Mouse (Mus musculus): ENCODE data around the gene Olfr745. TPM values are rescaled to one million over a fixed set of nuclear protein-coding genes. Genes with fewer than 3 reads are reported as not detected.

The Olfr745 gene
- not detected in 2 replicates for polyA plus RNA-seq (2014; fragmentation: Nextera tagmentation; extraction: Ambion mirVana)

GRCm38 (mm10) chr14:50639088-50639487, at the start of gene Olfr745:
Gene Olfr745, plus strand, starts transcription at chr14:50639388.
- Histone ChIP-seq H3K27me3 (replicated peaks; ENCODE audit: control insufficient read depth, insufficient read depth, low read length) (no peaks in the 10 kb centered on the region), H3K9me3 (replicated peaks; ENCODE audit: control insufficient read depth, low read length) (no peaks in the 10 kb centered on the region), H3K4me3 (ENCODE audit: low read depth, low read length) (no peak within 1 kb of the TSS), H3K4me2 (ENCODE audit: low read length) (no peak within 1 kb of the TSS), H3K4me1 (ENCODE audit: control insufficient read depth, insufficient read depth, low read length) (no peaks in the 10 kb centered on the region), H3K27ac (ENCODE audit: low read depth, low read length) (no peak within 1 kb of the TSS), H3K9ac (ENCODE audit: low read length) (no peak within 1 kb of the TSS), H3K36me3 (ENCODE audit: control insufficient read depth, insufficient read depth, low read length) (no peaks in the 10 kb centered on the region)
- ATAC-seq (no peak), DNase-seq (ENCODE audit: low spot score) (no peak)
- WGBS, result 82% methylated on average over 2 of the region's 2 CpGs

- H3K27ac ChIP-seq (ENCODE audit: low read depth, low read length), result no peak within 1 kb of the TSS
- H3K9ac ChIP-seq (ENCODE audit: low read length), result no peak within 1 kb of the TSS
- H3K4me3 ChIP-seq (ENCODE audit: low read depth, low read length), result no peak within 1 kb of the TSS
- WGBS, result 89% methylated on average over 2 of the region's 2 CpGs
- H3K9me3 ChIP-seq (replicated peaks; ENCODE audit: control insufficient read depth, low read length), result no peaks in the 10 kb centered on the region
- no peak within 1 kb of the TSS for H3K4me2 ChIP-seq (ENCODE audit: low read length)
- no peaks in the 10 kb centered on the region for H3K4me1 ChIP-seq (ENCODE audit: control insufficient read depth, insufficient read depth, low read length)
- no peaks in the 10 kb centered on the region for H3K36me3 ChIP-seq (ENCODE audit: control insufficient read depth, insufficient read depth, low read length)
- ATAC-seq (no peak), DNase-seq (ENCODE audit: low spot score) (no peak)
- H3K27me3 ChIP-seq (replicated peaks; ENCODE audit: control insufficient read depth, insufficient read depth, low read length), result no peaks in the 10 kb centered on the region
Observed at GRCm38 (mm10) chr14:50614579-50614978, 24.6 kb upstream of the Olfr745 start, which contains the start of gene Olfr744. Gene Olfr744, plus strand, starts transcription at chr14:50614879.

GRCm38 (mm10) chr14:50646783-50647182, 7.6 kb downstream of the Olfr745 start, which contains the start of gene Olfr746:
Gene Olfr746, plus strand, starts transcription at chr14:50647083.
- no peak for ATAC-seq
- no peak within 1 kb of the TSS for H3K27ac ChIP-seq (ENCODE audit: low read depth, low read length)
- no peaks in the 10 kb centered on the region for H3K4me1 ChIP-seq (ENCODE audit: control insufficient read depth, insufficient read depth, low read length)
- H3K9ac ChIP-seq (ENCODE audit: low read length), result no peak within 1 kb of the TSS
- no peak within 1 kb of the TSS for H3K4me2 ChIP-seq (ENCODE audit: low read length)
- no peaks in the 10 kb centered on the region for H3K27me3 ChIP-seq (replicated peaks; ENCODE audit: control insufficient read depth, insufficient read depth, low read length)
- no peak within 1 kb of the TSS for H3K4me3 ChIP-seq (ENCODE audit: low read depth, low read length)
- H3K36me3 ChIP-seq (ENCODE audit: control insufficient read depth, insufficient read depth, low read length), result no peaks in the 10 kb centered on the region
- no peaks in the 10 kb centered on the region for H3K9me3 ChIP-seq (replicated peaks; ENCODE audit: control insufficient read depth, low read length)
- DNase-seq (ENCODE audit: low spot score), result no peak

- no peak within 1 kb of the TSS for H3K27ac ChIP-seq (ENCODE audit: low read depth, low read length)
- H3K9ac ChIP-seq (ENCODE audit: low read length), result no peak within 1 kb of the TSS
- H3K9me3 ChIP-seq (replicated peaks; ENCODE audit: control insufficient read depth, low read length), result no peaks in the 10 kb centered on the region
- no peak for DNase-seq (ENCODE audit: low spot score)
- ATAC-seq, result no peak
- no peak within 1 kb of the TSS for H3K4me3 ChIP-seq (ENCODE audit: low read depth, low read length)
- H3K4me2 ChIP-seq (ENCODE audit: low read length), result no peak within 1 kb of the TSS
- H3K4me1 ChIP-seq (ENCODE audit: control insufficient read depth, insufficient read depth, low read length), result no peaks in the 10 kb centered on the region
- H3K27me3 ChIP-seq (replicated peaks; ENCODE audit: control insufficient read depth, insufficient read depth, low read length), result no peaks in the 10 kb centered on the region
- no peaks in the 10 kb centered on the region for H3K36me3 ChIP-seq (ENCODE audit: control insufficient read depth, insufficient read depth, low read length)
- WGBS, result 93% methylated on average over 3 of the region's 3 CpGs
Observed at GRCm38 (mm10) chr14:50693106-50693505, 53.9 kb downstream of the Olfr745 start, which contains the start of gene Olfr747. Gene Olfr747, minus strand, starts transcription at chr14:50693206.

Other genes starting within 250 kb of the Olfr745 start
- not detected in 2 replicates for gene Olfr738, start 231.8 kb upstream of the Olfr745 start, polyA plus RNA-seq (2014; fragmentation: Nextera tagmentation; extraction: Ambion mirVana)
- gene Olfr739, start 220.8 kb upstream of the Olfr745 start, polyA plus RNA-seq (2014; fragmentation: Nextera tagmentation; extraction: Ambion mirVana), result not detected in 2 replicates
- gene Olfr740, start 193.8 kb upstream of the Olfr745 start, polyA plus RNA-seq (2014; fragmentation: Nextera tagmentation; extraction: Ambion mirVana), result not detected in 2 replicates
- gene Olfr741, start 166.7 kb upstream of the Olfr745 start, polyA plus RNA-seq (2014; fragmentation: Nextera tagmentation; extraction: Ambion mirVana), result not detected in 2 replicates
- not detected in 2 replicates for gene Olfr742, start 135.8 kb upstream of the Olfr745 start, polyA plus RNA-seq (2014; fragmentation: Nextera tagmentation; extraction: Ambion mirVana)
- not detected in 2 replicates for gene Olfr743, start 117.5 kb upstream of the Olfr745 start, polyA plus RNA-seq (2014; fragmentation: Nextera tagmentation; extraction: Ambion mirVana)
- gene Olfr744, start 24.5 kb upstream of the Olfr745 start, polyA plus RNA-seq (2014; fragmentation: Nextera tagmentation; extraction: Ambion mirVana), result not detected in 2 replicates
- gene Olfr746, start 7.7 kb downstream of the Olfr745 start, polyA plus RNA-seq (2014; fragmentation: Nextera tagmentation; extraction: Ambion mirVana), result not detected in 2 replicates
- gene Olfr747, start 53.8 kb downstream of the Olfr745 start, polyA plus RNA-seq (2014; fragmentation: Nextera tagmentation; extraction: Ambion mirVana), result not detected in 2 replicates
- not detected in 2 replicates for gene Olfr748, start 68.0 kb downstream of the Olfr745 start, polyA plus RNA-seq (2014; fragmentation: Nextera tagmentation; extraction: Ambion mirVana)
- not detected in 2 replicates for gene Olfr749, start 105.7 kb downstream of the Olfr745 start, polyA plus RNA-seq (2014; fragmentation: Nextera tagmentation; extraction: Ambion mirVana)
- 152 and 161 TPM in 2 replicates for gene Ttc5, start 146.1 kb downstream of the Olfr745 start, polyA plus RNA-seq (2014; fragmentation: Nextera tagmentation; extraction: Ambion mirVana)
- 0.11 TPM in 1 of 2 replicates, not detected in the other for gene Ccnb1ip1, start 168.3 kb downstream of the Olfr745 start, polyA plus RNA-seq (2014; fragmentation: Nextera tagmentation; extraction: Ambion mirVana)
- gene Parp2, start 168.5 kb downstream of the Olfr745 start, polyA plus RNA-seq (2014; fragmentation: Nextera tagmentation; extraction: Ambion mirVana), result 58.7 and 60.9 TPM in 2 replicates
- gene Tep1, start 231.2 kb downstream of the Olfr745 start, polyA plus RNA-seq (2014; fragmentation: Nextera tagmentation; extraction: Ambion mirVana), result 1.3 and 2.5 TPM in 2 replicates

Measured in forebrain, embryonic 14.5 days (tissue).